Mouse (Mus musculus) kidney, embryonic 15.5 days (tissue): ENCODE results near the gene Tmed2. TPM values are rescaled to one million over a fixed set of nuclear protein-coding genes. Genes with fewer than 3 reads are reported as not detected.

ENCODE experiments used
- ATAC-seq: fragments of 200-750 bp; cut with Nextera tagmentation; replicated peaks from 2 replicates; pipeline ENCODE4 v1.8.0; 2017; ENCODE audit warnings: moderate TSS enrichment; ENCODE audit not compliant: low FRiP score
- H3K27ac ChIP-seq: fragments of 300-500 bp; sonication (generic); 2 replicates; pipeline ENCODE4 v1.5.1; 2015; ENCODE audit warnings: mild to moderate bottlenecking, inconsistent platforms
- H3K27me3 ChIP-seq: fragments of 300-500 bp; sonication (generic); 2 replicates; pipeline ENCODE4 v1.6.1; 2015; ENCODE audit warnings: inconsistent platforms
- H3K36me3 ChIP-seq: fragments of 300-500 bp; sonication (generic); 2 replicates; pipeline ENCODE4 v1.6.1; 2015; ENCODE audit warnings: inconsistent platforms
- H3K4me1 ChIP-seq: fragments of 300-500 bp; sonication (generic); 2 replicates; pipeline ENCODE4 v1.6.1; 2015; ENCODE audit warnings: inconsistent platforms
- H3K4me2 ChIP-seq: fragments of 300-500 bp; sonication (generic); 2 replicates; pipeline ENCODE4 v1.6.1; 2015; ENCODE audit warnings: moderate library complexity, mild to moderate bottlenecking, inconsistent platforms
- H3K4me3 ChIP-seq: fragments of 300-500 bp; sonication (generic); replicated peaks from 2 replicates; pipeline ENCODE4 v1.5.1; 2015; ENCODE audit warnings: mild to moderate bottlenecking, inconsistent platforms
- H3K9ac ChIP-seq: fragments of 300-500 bp; sonication (generic); 2 replicates; pipeline ENCODE4 v1.6.1; 2015; ENCODE audit warnings: mild to moderate bottlenecking, inconsistent platforms
- H3K9me3 ChIP-seq: fragments of 300-500 bp; sonication (generic); replicated peaks from 2 replicates; pipeline ENCODE4 v1.6.1; 2016; ENCODE audit warnings: inconsistent platforms
- WGBS: fragments of 180-500 bp; shearing (Covaris S2); methylation state at CpG from one replicate; pipeline ENCODE4 v1.1.7; 2015; ENCODE audit warnings: mixed read lengths; 5-methylcytosine and 5-hydroxymethylcytosine counted together
- polyA plus RNA-seq: library from polyadenylated mRNA; unstranded; fragments of >200 nt; fragmentation: Nextera tagmentation; extraction: Ambion mirVana; gene quantifications from 2 replicates; pipeline ENCODE4 v1.2.1, GENCODE M21; 2015

Gene Tmed2
- polyA plus RNA-seq, 1 experiment from 2014 or later = 519 TPM

DNA sequence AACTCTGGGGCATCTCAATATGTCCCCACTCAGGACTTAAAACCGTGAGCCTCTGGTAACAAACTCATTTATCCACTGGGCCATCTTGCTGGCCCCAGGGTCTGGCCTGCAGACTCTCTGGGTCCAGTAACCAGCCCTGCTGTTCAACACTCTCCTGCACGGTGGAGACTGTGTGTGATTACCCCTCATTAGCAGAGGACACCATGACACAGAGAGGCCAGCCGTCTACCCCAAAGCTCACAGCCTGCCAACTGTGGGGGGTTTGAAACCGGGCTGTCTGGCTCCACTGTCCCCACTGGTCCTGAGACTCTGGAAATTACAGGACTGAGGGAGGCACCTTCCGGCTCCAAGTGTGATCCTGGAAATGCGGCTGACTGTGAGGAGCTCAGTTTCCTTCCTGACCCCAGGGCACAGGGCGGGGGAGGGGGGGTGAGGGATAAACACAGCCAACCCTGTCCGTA, 11.3 kb upstream of the Tmed2 start:
- no peak; the same call in 1 of the 2 replicates for ATAC-seq
- peak overlapping the region; percentile 92 for H3K27ac ChIP-seq

DNA sequence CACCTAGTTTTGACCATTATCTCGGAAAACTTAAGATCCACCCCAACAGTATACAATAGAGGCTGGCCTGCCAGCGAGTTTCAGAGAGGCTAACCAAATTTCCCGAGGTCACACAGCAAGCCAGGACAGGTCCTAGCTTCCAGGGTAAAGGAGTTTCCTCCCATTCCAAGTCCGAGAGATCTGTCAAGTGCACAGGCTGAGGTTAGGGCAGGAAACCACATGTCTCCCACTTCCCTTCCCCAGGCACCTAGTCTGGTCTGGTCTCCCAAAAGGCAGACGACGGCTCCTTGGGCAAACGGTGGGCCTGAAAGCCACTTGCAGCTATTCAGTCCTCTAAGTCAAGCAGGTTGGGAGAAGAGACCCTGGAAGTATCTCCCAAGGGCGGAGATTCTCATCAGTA, 10.8 kb upstream of the Tmed2 start:
- peaks cover 57% of the 10 kb centered on the region for H3K4me1 ChIP-seq

More for the DNA sequence above, 11.3 kb upstream of the Tmed2 start:
- Histone ChIP-seq H3K4me3 (peak overlapping the region; percentile 90), H3K27me3 (no peaks in the 10 kb centered on the region), H3K36me3 (peaks cover 5% of the 10 kb centered on the region; the same call in 1 of the 2 replicates), H3K4me1 (peaks cover 57% of the 10 kb centered on the region), H3K9me3 (no peaks in the 10 kb centered on the region), H3K4me2 (peak overlapping the region; percentile 91), H3K9ac (peak overlapping the region; percentile 25)
- WGBS = 5% methylated on average over 8 of the region's 8 CpGs

DNA sequence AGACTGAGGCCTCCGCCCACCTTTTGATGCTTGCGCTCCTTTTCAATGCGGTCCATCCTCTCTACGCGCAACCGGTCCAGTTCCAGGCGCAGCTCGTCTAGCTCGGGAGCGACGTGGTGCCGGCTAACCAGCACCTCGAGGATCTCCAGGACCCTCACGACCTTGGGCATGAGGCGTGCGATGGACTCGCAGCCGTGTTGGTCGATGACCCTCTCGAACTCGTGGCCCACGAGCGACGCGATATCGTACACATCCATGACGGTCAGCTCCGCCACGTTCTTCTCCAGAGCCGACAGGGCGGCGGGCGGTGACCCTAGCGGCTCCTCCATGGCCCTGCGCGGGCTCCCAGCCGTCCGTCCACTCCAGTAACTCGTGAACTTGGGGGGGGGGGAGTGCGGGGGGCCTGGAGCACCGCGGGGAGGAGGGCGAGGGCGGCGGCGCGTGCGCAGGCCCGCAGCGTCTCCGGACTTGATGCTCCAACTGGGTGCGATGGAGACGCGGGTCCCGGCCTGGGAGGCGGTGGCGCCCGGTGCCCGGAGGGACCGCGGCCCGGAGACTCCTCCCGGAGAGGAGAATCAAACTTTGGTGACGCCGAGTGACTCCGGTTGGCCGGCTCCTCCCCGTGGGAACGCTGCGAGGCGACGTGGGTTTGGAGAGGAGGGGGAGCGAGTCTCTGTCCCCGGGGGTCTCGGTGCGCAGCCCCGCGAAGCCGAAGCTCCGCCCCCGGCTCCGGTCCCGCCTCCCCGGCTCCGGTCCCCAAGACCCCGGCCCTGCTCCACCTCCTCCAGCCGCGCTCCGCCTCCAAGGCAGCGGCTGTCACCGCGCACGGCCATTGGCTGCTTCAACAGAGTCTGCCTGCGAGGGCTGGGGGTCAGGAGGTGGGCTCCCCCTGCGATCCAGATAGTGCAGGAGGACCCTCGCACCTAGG, 9.6 kb upstream of the Tmed2 start, which contains the start of gene Rilpl1:
TSS of gene Rilpl1 (minus strand) at position 737 of the 928 bp plus-strand sequence.
- ATAC-seq = peak; percentile 90
- no peaks in the 10 kb centered on the region for H3K9me3 ChIP-seq
- no peaks in the 10 kb centered on the region for H3K27me3 ChIP-seq
- H3K4me3 ChIP-seq = peak within 1 kb of the TSS; percentile 90
- peak within 1 kb of the TSS; percentile 81 for H3K9ac ChIP-seq
- H3K4me2 ChIP-seq = peak within 1 kb of the TSS; percentile 91
- 2% methylated on average over 88 of the region's 96 CpGs for WGBS
- H3K36me3 ChIP-seq = peaks cover 5% of the 10 kb centered on the region; the same call in 1 of the 2 replicates
- peaks cover 57% of the 10 kb centered on the region for H3K4me1 ChIP-seq
- H3K27ac ChIP-seq = peak within 1 kb of the TSS; percentile 92

More for the DNA sequence above, 10.8 kb upstream of the Tmed2 start:
- Histone ChIP-seq H3K4me3 (peak overlapping the region; percentile 90), H3K9me3 (no peaks in the 10 kb centered on the region), H3K4me2 (peak overlapping the region; percentile 91), H3K27ac (peak overlapping the region; percentile 92), H3K9ac (peak overlapping the region; percentile 81; the same call in 1 of the 2 replicates), H3K27me3 (no peaks in the 10 kb centered on the region), H3K36me3 (peaks cover 5% of the 10 kb centered on the region; the same call in 1 of the 2 replicates)
- WGBS = 39% methylated on average over 8 of the region's 8 CpGs
- ATAC-seq = no peak

DNA sequence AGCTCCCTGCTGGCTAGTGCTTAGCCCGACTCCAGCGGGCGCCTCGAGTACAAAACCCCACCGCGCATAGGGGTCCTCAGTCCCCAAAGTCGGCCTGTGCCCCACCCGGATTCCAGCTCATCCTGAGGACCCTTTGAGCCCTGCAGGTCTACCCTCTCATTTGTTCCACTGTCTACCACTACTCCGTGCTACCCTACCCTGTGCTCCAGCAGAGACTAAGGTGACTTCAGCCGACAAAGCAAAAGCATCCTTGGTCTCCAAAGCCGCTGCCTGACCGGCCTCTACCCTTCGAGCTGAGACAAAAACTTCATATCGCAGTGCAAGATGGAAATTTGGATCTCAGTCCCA, 8.9 kb upstream of the Tmed2 start:
- peaks cover 5% of the 10 kb centered on the region; the same call in 1 of the 2 replicates for H3K36me3 ChIP-seq
- WGBS = 10% methylated on average over 14 of the region's 14 CpGs
- H3K9ac ChIP-seq = peak overlapping the region; percentile 81
- H3K27me3 ChIP-seq = no peaks in the 10 kb centered on the region
- peaks cover 58% of the 10 kb centered on the region for H3K4me1 ChIP-seq
- peak overlapping the region; percentile 92 for H3K27ac ChIP-seq
- H3K4me3 ChIP-seq = peak overlapping the region; percentile 90
- ATAC-seq = peak; percentile 50; the same call in 1 of the 2 replicates
- peak overlapping the region; percentile 91 for H3K4me2 ChIP-seq
- H3K9me3 ChIP-seq = no peaks in the 10 kb centered on the region

DNA sequence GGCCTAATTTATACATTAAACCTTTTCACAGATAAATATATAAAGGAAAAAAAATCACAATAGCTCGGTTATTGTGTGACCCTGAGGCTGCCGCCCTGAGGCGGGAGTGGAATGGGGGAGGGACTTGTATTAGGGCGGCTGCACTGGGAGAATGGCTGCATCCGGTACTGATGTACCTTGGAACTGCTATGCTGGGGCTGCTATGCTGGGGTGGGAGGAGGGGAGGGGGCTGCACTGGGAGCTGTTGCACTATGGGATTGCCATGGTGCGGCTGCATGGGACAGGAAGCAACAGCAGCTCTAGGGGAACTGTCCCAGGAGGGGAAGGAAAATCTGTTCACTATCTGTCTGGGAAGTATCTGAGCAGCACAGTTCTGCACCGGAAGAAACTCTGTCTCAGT, 8.0 kb upstream of the Tmed2 start:
- ATAC-seq = no peak

DNA sequence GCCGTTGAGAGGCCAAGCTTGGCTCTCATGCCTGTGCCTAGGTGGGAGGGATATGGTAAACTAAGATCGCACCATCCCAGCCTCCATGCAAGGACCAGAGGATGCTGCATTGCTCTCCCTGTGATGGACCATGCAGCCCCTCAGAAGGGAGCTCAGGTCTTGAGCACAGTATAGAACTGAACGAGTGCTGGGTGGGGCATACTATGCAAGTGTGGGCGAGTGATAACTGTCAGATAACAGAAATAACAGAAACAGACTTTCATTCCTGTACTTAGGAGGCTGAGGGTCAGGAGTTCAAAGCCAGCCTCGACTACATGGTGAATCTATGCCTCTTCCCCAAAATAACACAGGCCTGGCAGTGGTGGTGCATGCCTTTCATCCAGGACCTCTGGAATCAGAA, 5.5 kb upstream of the Tmed2 start:
- no peaks in the 10 kb centered on the region for H3K9me3 ChIP-seq
- WGBS = 74% methylated on average over 5 of the region's 5 CpGs

More for the DNA sequence above, 8.0 kb upstream of the Tmed2 start:
- Histone ChIP-seq H3K4me2 (0 out of 2 replicates have a peak overlapping the region, but pooled peaks have one; percentile 91), H3K9ac (no peak overlapping the region), H3K36me3 (peaks cover under 1% of the 10 kb centered on the region; the same call in 1 of the 2 replicates), H3K27me3 (no peaks in the 10 kb centered on the region), H3K27ac (peak overlapping the region; percentile 92), H3K9me3 (no peaks in the 10 kb centered on the region), H3K4me3 (0 out of 2 replicates have a peak overlapping the region, but pooled peaks have one; percentile 2), H3K4me1 (peaks cover 60% of the 10 kb centered on the region)
- WGBS = 31% methylated on average over 7 of the region's 7 CpGs

DNA sequence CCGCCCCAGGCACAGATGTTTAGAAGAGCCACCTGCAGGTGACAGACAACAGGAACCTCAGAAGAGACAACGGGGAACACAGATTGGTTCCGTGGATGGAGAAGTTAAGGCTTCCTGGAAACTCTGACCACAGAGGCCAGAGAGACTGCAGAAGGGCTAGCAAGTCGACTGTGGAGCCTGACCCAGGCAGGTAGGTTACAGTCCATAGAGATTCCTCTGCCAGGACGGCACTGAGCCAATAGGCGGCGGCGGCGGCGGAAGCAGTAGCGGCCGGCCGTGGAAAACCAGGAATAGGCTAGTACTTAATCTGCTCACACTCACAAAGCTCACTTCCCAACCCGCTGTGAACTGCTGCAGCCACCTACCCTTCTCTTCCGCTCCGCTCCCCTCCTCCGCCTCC, 3.7 kb upstream of the Tmed2 start:
- no peak for ATAC-seq
- H3K4me2 ChIP-seq = peak overlapping the region; percentile 58
- H3K4me1 ChIP-seq = peaks cover 26% of the 10 kb centered on the region
- no peaks in the 10 kb centered on the region for H3K9me3 ChIP-seq
- H3K4me3 ChIP-seq = peak overlapping the region; percentile 27
- H3K27ac ChIP-seq = peak overlapping the region; percentile 78
- WGBS = 3% methylated on average over 17 of the region's 17 CpGs
- H3K27me3 ChIP-seq = no peaks in the 10 kb centered on the region
- H3K36me3 ChIP-seq = no peaks in the 10 kb centered on the region
- H3K9ac ChIP-seq = peak overlapping the region; percentile 41; the same call in 1 of the 2 replicates

More for the DNA sequence above, 5.5 kb upstream of the Tmed2 start:
- Histone ChIP-seq H3K9ac (no peak overlapping the region), H3K4me3 (no peak overlapping the region), H3K4me2 (no peak overlapping the region), H3K27me3 (no peaks in the 10 kb centered on the region), H3K36me3 (no peaks in the 10 kb centered on the region), H3K4me1 (peaks cover 36% of the 10 kb centered on the region), H3K27ac (no peak overlapping the region)
- no peak for ATAC-seq

DNA sequence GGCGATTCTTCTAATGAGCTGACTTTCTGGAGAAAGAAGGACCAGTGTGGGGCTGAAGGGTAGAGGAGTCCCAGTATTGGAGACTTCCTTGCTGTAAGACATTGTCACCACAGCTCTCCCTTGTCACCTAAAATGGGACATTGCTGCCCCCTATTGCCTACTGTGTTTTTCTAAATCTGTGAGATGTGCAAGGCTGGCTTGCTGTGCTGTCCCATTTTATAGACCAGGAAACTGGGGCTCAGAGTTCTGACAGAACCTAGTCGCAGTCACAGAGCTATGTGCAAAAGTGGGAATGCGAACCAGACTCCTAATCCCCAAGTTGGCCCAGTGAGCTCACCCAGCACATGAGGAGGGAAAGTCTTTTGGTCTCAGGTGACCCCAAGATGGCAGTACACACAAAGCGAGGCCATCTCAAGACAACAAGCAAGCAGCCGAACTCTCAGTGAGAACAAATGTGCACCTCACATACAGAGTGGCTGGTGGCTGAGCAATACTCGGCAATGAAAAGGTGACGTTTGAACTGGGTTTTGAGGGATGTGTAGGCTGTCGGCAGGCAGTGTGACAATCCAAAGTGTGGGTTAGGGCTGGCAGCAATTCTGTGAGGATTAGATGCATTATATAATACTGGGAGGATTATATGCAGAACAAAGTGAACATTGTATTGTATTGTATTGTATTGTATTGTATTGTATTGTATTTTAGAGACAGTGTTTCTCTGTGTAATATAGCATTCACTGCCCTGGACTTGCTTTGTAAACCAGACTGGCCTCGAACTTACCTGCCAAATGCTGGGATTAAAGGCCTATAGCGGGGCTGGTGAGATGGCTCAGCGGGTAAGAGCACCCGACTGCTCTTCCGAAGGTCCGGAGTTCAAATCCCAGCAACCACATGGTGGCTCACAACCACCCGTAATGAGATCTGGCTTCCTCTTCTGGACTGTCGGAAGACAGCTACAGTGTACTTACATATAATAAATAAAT, 1.4 kb upstream of the Tmed2 start:
- H3K9ac ChIP-seq = no peak overlapping the region
- peaks cover 21% of the 10 kb centered on the region for H3K4me1 ChIP-seq
- H3K4me3 ChIP-seq = no peak overlapping the region
- WGBS = 83% methylated on average over 16 of the region's 16 CpGs
- H3K9me3 ChIP-seq = no peaks in the 10 kb centered on the region
- no peak for ATAC-seq
- no peak overlapping the region for H3K27ac ChIP-seq
- peaks cover 13% of the 10 kb centered on the region for H3K36me3 ChIP-seq
- no peak overlapping the region for H3K4me2 ChIP-seq
- no peaks in the 10 kb centered on the region for H3K27me3 ChIP-seq

DNA sequence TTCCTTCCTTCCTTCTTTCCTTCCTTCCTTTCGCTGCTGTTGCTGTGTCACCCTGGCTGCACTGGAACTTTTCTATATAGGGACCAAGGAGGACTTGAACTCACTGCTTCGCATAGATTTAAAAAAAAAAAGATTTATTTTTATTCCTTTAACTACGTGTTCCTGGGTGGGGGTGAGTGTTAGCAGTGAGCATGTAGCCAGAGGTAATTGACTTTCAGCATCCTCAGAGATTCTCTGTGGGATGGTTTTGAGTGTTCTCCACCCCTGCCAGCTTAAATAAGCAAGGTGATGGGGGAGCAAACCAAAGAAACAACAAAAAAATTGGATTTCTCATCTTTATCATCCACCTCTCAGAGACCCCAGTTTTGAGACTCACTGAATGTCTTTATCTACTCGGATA, 590 bp upstream of the Tmed2 start:
- H3K9ac ChIP-seq = 0 out of 2 replicates have a peak overlapping the region, but pooled peaks have one; percentile 36

DNA sequence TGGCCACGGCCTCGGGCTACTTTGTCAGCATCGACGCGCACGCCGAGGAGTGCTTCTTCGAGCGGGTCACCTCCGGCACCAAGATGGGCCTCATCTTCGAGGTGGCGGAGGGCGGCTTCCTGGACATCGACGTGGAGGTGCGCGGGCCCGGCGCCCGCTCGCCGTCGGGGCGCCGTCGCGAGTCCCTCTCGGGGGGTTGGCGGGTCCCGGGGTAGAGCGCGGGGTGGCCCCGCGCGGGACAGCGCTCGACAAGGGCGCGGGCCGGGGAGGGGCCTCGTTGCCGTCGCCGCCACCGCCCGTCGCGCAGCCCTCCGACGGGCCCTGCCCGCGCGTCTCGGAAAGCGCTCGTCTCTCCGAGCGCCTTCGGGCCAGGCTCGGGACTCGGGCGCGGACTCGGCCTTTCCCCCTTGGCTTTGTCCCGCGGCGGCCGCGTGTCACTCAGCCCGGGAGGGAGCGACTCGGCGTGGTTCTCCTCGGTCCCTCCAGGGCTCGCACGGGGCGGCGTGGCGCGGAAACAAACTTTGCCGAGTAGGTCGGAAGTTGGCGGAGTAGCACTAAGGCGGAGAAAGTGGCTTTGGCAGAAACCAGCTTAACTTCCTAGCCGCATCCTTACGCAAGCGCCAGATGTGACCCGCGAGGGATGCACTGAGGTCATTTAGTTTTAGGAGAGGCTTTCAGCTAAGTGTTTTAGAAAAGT, 558 bp downstream of the Tmed2 start:
- under 1% methylated on average over 81 of the region's 89 CpGs for WGBS

More for the DNA sequence above, 590 bp upstream of the Tmed2 start:
- ATAC-seq = no peak
- Histone ChIP-seq H3K4me2 (peak overlapping the region; percentile 60), H3K27me3 (no peaks in the 10 kb centered on the region), H3K36me3 (peaks cover 21% of the 10 kb centered on the region), H3K9me3 (no peaks in the 10 kb centered on the region), H3K4me3 (peak overlapping the region; percentile 98), H3K4me1 (peaks cover 21% of the 10 kb centered on the region), H3K27ac (peak overlapping the region; percentile 89; the same call in 1 of the 2 replicates)
- 73% methylated on average over 4 of the region's 4 CpGs for whole genome bisulfite sequencing

DNA sequence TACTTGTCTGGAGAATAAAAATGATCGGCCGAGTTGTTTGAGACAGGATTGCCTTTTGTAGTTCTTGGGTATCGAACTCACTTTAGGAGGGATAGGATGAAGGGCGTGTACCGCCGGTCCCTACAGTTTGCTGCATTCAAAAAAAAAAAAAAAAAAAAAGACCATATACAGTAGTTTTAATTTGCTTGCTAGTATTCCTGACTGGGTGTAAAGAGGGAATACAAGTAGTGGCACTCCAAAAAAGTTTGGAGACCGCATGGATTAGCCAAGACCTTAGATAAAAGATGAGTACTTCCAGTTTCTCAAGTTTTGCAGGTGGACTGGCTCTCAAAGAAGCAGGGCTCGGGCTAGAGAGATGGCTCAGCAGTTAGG, 1.1 kb downstream of the Tmed2 start:
- WGBS = 10% methylated on average over 8 of the region's 8 CpGs
- Histone ChIP-seq H3K4me3 (peak overlapping the region; percentile 98), H3K9ac (peak overlapping the region; percentile 84), H3K36me3 (peaks cover 38% of the 10 kb centered on the region), H3K4me1 (peaks cover 20% of the 10 kb centered on the region), H3K4me2 (peak overlapping the region; percentile 67), H3K27ac (peak overlapping the region; percentile 89), H3K27me3 (no peaks in the 10 kb centered on the region), H3K9me3 (no peaks in the 10 kb centered on the region)
- no peak for ATAC-seq

More for the DNA sequence above, 558 bp downstream of the Tmed2 start:
- Histone ChIP-seq H3K9me3 (no peaks in the 10 kb centered on the region), H3K27ac (peak overlapping the region; percentile 89), H3K27me3 (no peaks in the 10 kb centered on the region), H3K9ac (peak overlapping the region; percentile 84), H3K4me2 (peak overlapping the region; percentile 67), H3K4me3 (peak overlapping the region; percentile 98), H3K36me3 (peaks cover 32% of the 10 kb centered on the region), H3K4me1 (peaks cover 21% of the 10 kb centered on the region)
- ATAC-seq = peak; percentile 82
